Mouse (Mus musculus) forelimb bud, embryonic 11.5 days (tissue): ENCODE results near the gene Elfn2.

ENCODE experiments used
- DNase-seq: peaks from one replicate; pipeline ENCODE4 v3.0.0-alpha.2; 2012; ENCODE audit warnings: low read depth, low spot score

Gene Elfn2

DNA sequence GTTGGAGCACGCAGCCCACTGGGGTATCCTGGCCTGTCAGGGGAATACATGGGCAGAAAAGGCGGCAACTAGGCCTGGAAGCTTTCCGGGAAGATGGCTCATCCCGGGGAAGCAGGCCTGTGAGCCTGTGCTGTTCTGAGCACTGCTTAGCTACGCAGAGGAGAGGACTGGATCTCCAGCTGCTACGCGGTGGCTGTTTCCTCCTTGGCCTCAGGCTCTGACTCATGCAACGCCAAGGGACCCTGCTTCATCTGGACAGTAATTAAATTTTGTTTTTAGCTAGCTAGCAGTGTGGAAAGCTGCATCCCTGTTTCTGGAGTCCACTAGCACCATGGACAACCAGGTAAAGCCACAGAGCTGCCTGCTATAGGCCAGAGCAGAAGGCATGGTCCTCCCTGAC, 36.8 kb downstream of the Elfn2 start:
- no peak for DNase-seq

DNA sequence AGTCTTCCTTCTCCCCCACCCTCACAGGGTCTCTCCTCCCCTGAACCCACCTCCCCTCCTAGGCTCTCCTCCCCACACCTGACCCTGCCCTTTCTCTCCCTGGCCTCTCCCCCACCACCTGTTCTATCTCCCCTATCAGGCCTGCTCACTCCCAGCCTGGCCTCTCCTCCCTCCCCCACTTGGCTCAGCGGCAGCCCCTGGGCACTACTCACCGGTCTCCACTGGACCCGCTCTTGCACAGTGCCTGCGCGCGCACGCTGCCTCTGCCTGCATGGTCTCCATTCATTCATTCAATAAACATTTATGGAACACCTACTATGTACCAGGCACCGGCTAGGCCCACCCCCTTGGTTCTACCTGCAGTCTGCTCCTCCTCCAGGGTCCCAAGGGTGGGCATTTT, 37.3 kb downstream of the Elfn2 start:
- no peak for DNase-seq

GRCm38 (mm10) chr15:78680291-78680690, 38.3 kb downstream of the Elfn2 start:
- DNase-seq, result no peak

DNA sequence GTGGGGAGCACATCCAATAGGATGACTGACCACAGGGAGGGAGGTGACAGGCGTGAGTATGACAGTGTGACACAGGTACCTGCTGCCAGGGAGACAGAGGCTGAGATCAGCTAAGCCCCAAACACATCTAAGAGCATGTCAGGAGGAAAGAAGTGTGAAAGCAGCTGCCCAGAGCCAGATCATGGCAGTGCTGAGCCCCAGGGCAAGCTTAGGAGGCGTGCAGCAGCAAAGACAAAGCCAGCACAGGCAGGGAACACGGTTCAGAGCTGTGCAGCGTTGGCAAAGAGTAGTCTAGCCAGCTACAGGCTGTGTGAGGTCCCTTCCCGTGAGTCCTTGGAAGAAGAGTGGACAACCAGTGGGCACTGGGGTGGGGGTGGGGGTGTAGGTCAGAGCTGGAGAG, 40.9 kb downstream of the Elfn2 start:
- DNase-seq, result no peak

- DNase-seq, result no peak
Observed at GRCm38 (mm10) chr15:78677015-78677414, 41.6 kb downstream of the Elfn2 start.

- no peak for DNase-seq
Observed at GRCm38 (mm10) chr15:78674912-78675412, 43.6 kb downstream of the Elfn2 start.

DNA sequence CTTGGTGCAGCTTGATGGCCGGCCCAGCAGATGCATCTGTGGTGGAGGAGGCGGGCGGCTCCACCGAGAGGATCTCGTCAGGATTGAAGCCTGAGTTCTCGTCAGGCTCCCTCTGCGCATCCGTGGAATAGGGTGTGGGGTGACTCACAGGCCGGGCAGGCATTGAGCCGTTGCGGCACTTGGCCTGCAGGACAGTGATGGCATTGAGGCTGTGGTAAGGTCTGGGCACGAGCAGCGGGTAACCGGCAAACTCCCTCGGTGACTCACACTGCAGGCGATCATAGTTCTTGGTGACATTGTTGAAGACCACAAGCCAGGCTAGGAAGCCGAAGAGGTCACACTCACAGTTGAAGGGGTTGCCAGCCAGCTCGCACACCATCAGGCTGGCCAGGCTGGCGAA, 45.1 kb downstream of the Elfn2 start:
- DNase-seq, result no peak

GRCm38 (mm10) chr15:78670341-78670740, 48.2 kb downstream of the Elfn2 start:
- no peak for DNase-seq

GRCm38 (mm10) chr15:78669221-78669871, 49.2 kb downstream of the Elfn2 start:
- DNase-seq, result no peak

DNA sequence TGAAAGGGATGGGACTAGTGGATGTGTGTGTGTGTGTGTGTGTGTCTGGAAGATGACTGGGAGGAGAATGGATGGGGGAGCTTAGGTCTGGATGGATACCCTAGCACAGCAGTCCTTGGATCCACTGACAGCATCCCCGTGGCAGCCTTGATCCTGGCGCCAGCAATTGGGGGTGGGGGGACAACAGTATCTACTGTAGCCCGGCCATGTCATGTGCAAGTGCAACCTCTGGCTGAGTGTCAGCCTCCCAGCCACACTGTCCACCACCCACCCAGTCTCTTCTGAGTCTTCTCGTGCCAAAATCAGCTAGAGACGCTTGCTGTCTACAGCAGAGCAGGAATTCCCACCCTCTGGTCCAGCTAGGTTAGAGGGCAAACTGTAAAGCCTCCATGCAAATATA, 54.3 kb downstream of the Elfn2 start:
- DNase-seq, result no peak

- no peak for DNase-seq
Observed at GRCm38 (mm10) chr15:78651169-78651568, 67.4 kb downstream of the Elfn2 start.

- no peak for DNase-seq
Observed at GRCm38 (mm10) chr15:78647746-78648145, 70.8 kb downstream of the Elfn2 start.

DNA sequence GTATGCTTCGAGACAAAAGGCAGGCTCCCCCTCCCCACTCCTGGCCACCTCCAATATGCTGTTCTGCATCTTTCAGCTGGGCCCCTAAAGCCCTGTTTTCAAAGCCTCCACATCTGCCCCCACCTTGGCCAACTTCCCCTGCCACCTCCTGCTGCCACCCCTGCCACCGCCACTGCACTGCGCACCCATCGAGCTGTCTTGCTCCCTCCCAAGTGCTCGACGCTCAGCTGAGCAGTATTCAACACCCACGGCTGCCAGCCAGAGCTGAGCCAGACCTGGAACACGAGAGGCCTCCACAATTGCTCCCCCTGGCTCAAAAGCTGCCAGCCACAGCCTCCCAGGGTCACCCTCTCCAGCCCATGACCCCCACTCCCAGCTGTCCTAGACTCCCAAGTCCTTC, 74.0 kb downstream of the Elfn2 start:
- DNase-seq, result no peak

- no peak for DNase-seq
Observed at GRCm38 (mm10) chr15:78643633-78644032, 74.9 kb downstream of the Elfn2 start.

- no peak for DNase-seq
Observed at GRCm38 (mm10) chr15:78635231-78635630, 83.3 kb downstream of the Elfn2 start.

GRCm38 (mm10) chr15:78634095-78634737, 84.4 kb downstream of the Elfn2 start:
- peak; percentile 88 for DNase-seq

- no peak for DNase-seq
Observed at GRCm38 (mm10) chr15:78633413-78633812, 85.2 kb downstream of the Elfn2 start.

DNA sequence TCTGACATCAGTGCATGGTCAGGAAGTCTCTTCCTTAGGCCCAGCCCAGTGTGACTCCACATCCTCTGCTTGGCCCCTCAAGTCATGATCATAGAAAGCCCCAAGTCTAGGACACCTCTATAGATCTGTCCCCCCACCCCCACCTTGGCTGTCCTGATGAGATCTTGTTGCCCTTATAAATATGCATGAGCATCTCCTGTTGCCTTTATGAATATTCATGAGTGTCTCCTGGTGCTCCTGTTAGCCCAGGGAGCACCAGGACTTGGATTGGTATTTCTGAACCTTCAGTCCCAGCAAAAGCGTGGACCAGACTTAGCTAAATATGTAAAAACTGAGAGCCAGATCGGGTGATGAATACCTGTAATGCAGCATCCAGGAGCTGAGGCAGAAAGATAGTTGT, 86.2 kb downstream of the Elfn2 start:
- DNase-seq, result no peak

DNA sequence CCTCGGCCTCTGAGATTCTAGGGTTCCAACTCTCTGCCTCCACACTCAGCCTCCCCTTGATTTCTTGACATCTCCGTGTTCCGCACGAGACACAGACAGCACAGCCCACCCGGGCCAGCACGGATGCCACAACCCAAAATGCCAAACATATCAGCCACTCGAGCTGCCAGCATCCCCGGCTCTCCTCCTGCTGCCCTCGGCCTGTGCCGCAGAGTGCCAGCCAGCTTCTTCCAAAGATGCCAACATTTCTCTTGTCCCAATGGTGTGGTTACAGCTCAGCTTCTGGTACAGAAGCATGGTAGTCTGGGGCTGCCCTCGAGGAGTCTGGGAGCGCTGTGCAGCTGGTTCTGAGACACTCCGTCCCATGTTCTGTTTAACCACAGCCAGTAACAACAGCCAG, 92.3 kb downstream of the Elfn2 start:
- no peak for DNase-seq

- no peak for DNase-seq
Observed at GRCm38 (mm10) chr15:78624961-78625360, 93.6 kb downstream of the Elfn2 start.

- no peak for DNase-seq
Observed at GRCm38 (mm10) chr15:78624431-78624950, 94.1 kb downstream of the Elfn2 start.

DNA sequence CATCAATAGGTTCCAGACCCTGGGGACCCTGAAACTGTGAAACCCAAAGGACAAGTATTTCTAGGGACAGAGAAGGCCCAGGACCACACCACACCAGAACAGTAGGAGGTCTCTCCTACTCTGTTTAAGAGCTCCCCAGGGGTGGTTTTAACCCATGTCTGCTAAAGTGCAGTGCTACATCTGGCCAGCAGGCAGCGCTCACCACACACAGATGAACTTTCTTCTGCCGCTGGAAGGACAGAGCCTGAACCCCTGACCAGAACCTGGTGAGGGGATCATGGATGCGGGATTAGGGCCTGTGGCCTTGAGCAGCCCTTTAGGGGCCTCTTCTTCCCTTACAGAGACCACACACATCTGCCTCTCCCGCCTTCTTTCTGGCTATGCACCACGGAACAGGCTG, 95.1 kb downstream of the Elfn2 start:
- DNase-seq, result peak; percentile 63
